Mouse (Mus musculus) left cerebral cortex, adult 6 months (tissue): Measurements from ENCODE around the gene Tnfrsf13c. TPM values are rescaled to one million over a fixed set of nuclear protein-coding genes. Genes with fewer than 3 reads are reported as not detected.

ENCODE experiments used
- long read RNA-seq, 2 experiments: library from polyadenylated mRNA; unstranded; transcript quantifications; one replicate each; pipeline ENCODE4 v2.0.0; 2019 to 2020
- polyA plus RNA-seq: library from polyadenylated mRNA; unstranded; fragments of <200 nt; fragmentation: Nextera tagmentation; gene quantifications from 2 replicates; pipeline ENCODE4 v1.2.3, GENCODE M21; 2021

The Tnfrsf13c gene
- polyA plus RNA-seq: 0.23 TPM in 2 replicates
- long read RNA-seq, experiment 1, partial matches to known transcripts: 0 of 3 reads
- long read RNA-seq, experiment 1, other reads (novel, unspliced or antisense): 0 of 3 reads
- long read RNA-seq, experiment 2: 0 reads

DNA sequence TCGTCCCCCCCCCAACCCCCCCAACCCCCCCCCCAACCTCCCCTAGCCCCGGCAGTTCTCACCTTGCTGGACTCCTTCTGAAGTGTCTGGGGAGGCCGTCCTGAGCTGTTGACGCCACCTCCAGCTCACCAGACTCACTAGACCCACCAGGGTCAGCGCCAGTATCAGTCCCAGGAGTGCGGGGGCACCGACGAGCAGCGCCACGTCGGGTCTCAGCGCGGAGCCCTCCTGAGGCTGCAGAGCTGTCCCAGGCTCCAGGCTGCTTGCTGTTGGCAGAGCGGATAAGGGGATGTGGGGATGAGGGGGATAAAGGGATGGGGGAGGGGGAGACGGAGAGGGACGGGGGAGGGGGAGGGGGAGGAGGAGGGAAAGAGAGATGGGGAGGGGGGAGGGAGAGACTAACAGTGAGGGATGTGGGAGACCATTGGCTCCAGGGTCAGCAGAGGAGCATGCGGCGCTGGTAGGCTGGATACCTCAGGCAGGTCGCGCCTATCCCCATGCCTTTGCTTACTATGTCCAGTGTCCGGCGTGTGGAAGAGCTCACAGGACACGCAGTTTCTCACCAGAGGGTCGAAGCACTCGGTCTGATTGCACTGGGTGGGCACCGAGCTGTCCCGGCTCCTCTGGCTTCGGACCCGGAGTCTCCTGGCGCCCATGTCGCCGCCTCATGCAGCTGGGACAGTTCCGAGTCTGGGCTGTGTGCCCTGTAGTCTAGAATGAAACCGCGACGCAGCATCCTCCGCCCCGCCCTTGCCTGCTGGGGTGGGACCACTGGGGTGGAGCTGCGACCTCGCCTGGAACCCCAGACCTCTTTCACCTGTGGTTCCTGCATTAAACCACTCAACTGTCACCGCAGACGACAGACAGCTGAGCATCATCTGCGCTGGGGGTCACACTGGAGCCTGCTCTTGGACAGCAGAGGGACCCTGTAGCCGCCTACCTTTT, at the start of gene Tnfrsf13c:
Gene Tnfrsf13c (minus strand): TSS at position 713 of the 945 bp plus-strand sequence.

GRCm38 (mm10) chr15:82252097-82252496, 27.9 kb upstream of the Tnfrsf13c start, which contains the start of gene 1500009C09Rik:
1500009C09Rik (plus strand) TSS chr15:82252397.

GRCm38 (mm10) chr15:82244115-82244804, 20.1 kb upstream of the Tnfrsf13c start, which contains the start of gene Cenpm:
Cenpm (minus strand) TSS chr15:82244748.

GRCm38 (mm10) chr15:82212752-82213063, 11.5 kb downstream of the Tnfrsf13c start, which contains the start of gene Shisa8:
Shisa8 (minus strand) TSS chr15:82212815.

Other genes starting within 250 kb of the Tnfrsf13c start
- gene 1700029P11Rik, start 243.8 kb downstream of the Tnfrsf13c start, polyA plus RNA-seq: not detected in 2 replicates
- gene Xrcc6, start 236.5 kb downstream of the Tnfrsf13c start, polyA plus RNA-seq: 13.0 and 15.6 TPM in 2 replicates
- 48.9 and 88.1 TPM in 2 replicates for gene Desi1, start 190.5 kb downstream of the Tnfrsf13c start, polyA plus RNA-seq
- 245 and 274 TPM in 2 replicates for gene Snu13, start 176.8 kb downstream of the Tnfrsf13c start, polyA plus RNA-seq
- not detected in 2 replicates for gene 4930407I10Rik, start 165.2 kb downstream of the Tnfrsf13c start, polyA plus RNA-seq
- gene Mei1, start 154.4 kb downstream of the Tnfrsf13c start, polyA plus RNA-seq: 1.9 and 2.9 TPM in 2 replicates
- gene Ccdc134, start 96.4 kb downstream of the Tnfrsf13c start, polyA plus RNA-seq: 6.2 and 6.4 TPM in 2 replicates
- 57.0 and 87.6 TPM in 2 replicates for gene Srebf2, start 77.2 kb downstream of the Tnfrsf13c start, polyA plus RNA-seq
- gene Shisa8, start 11.6 kb downstream of the Tnfrsf13c start, polyA plus RNA-seq: 0.93 and 1.9 TPM in 2 replicates
- 13.8 and 14.9 TPM in 2 replicates for gene Cenpm, start 20.4 kb upstream of the Tnfrsf13c start, polyA plus RNA-seq
- 24.0 and 32.9 TPM in 2 replicates for gene 1500009C09Rik, start 28.0 kb upstream of the Tnfrsf13c start, polyA plus RNA-seq
- 85.5 and 117 TPM in 2 replicates for gene Sept3, start 50.5 kb upstream of the Tnfrsf13c start, polyA plus RNA-seq
- gene Wbp2nl, start 74.6 kb upstream of the Tnfrsf13c start, polyA plus RNA-seq: not detected in 2 replicates
- gene Naga, start 114.6 kb upstream of the Tnfrsf13c start, polyA plus RNA-seq: 23.6 and 25.5 TPM in 2 replicates
- gene Pheta2, start 114.6 kb upstream of the Tnfrsf13c start, polyA plus RNA-seq: 0.79 and 0.91 TPM in 2 replicates
- 859 and 926 TPM in 2 replicates for gene Smdt1, start 114.6 kb upstream of the Tnfrsf13c start, polyA plus RNA-seq
- 991 and 1,014 TPM in 2 replicates for gene Ndufa6, start 130.0 kb upstream of the Tnfrsf13c start, polyA plus RNA-seq
- 15.5 and 16.5 TPM in 2 replicates for gene Cyp2d22, start 155.9 kb upstream of the Tnfrsf13c start, polyA plus RNA-seq
- gene Cyp2d11, start 169.7 kb upstream of the Tnfrsf13c start, polyA plus RNA-seq: not detected in 2 replicates
- gene Cyp2d10, start 182.8 kb upstream of the Tnfrsf13c start, polyA plus RNA-seq: not detected in 2 replicates
- not detected in 2 replicates for gene Cyp2d9, start 209.1 kb upstream of the Tnfrsf13c start, polyA plus RNA-seq